Mouse (Mus musculus) liver, adult 2 months (tissue): ENCODE data around the gene Gm21897. TPM values are rescaled to one million over a fixed set of nuclear protein-coding genes. Genes with fewer than 3 reads are reported as not detected.

ENCODE experiments used
- DNase-seq: peaks from one replicate; pipeline ENCODE4 v3.0.0-alpha.2; 2011; ENCODE audit warnings: low read depth, low spot score; ENCODE audit errors: extremely low read depth
- H3K27ac ChIP-seq: fragments of 200-500 bp; replicated peaks from 2 replicates; pipeline ENCODE4 v1.5.1; 2012; ENCODE audit warnings: low read depth, mild to moderate bottlenecking, control low read depth, inconsistent platforms, low read length; ENCODE audit not compliant: insufficient read depth
- H3K27me3 ChIP-seq: fragments of 200-500 bp; 2 replicates; pipeline ENCODE4 v1.6.1; 2012; ENCODE audit warnings: mild to moderate bottlenecking, moderate library complexity, low read length, inconsistent platforms; ENCODE audit not compliant: control insufficient read depth, insufficient read depth
- H3K36me3 ChIP-seq: fragments of 200-500 bp; 2 replicates; pipeline ENCODE4 v1.6.1; 2012; ENCODE audit warnings: low read length, inconsistent platforms; ENCODE audit not compliant: control insufficient read depth, insufficient read depth
- H3K4me1 ChIP-seq: fragments of 200-500 bp; 2 replicates; pipeline ENCODE4 v1.6.1; 2011; ENCODE audit warnings: low read length; ENCODE audit not compliant: control insufficient read depth, insufficient read depth
- H3K4me3 ChIP-seq: fragments of 200-500 bp; 2 replicates; pipeline ENCODE4 v1.5.1; 2011; ENCODE audit warnings: low read depth, mild to moderate bottlenecking, control low read depth, low read length, moderate library complexity; ENCODE audit not compliant: insufficient read depth
- H3K79me2 ChIP-seq: fragments of 200-500 bp; 2 replicates; pipeline ENCODE4 v1.6.1; 2012; ENCODE audit warnings: inconsistent platforms, mild to moderate bottlenecking, low read length, moderate library complexity; ENCODE audit not compliant: control insufficient read depth, insufficient read depth
- H3K9ac ChIP-seq: fragments of 200-500 bp; 2 replicates; pipeline ENCODE4 v1.6.1; 2012; ENCODE audit warnings: low read depth, mild to moderate bottlenecking, control low read depth, inconsistent platforms, low read length
- CTCF ChIP-seq: fragments of 200-500 bp; IDR thresholded peaks from 2 replicates; pipeline ENCODE4 v1.5.1; 2011; ENCODE audit warnings: low read depth, low read length, control low read depth
- POLR2A ChIP-seq: fragments of 200-500 bp; IDR thresholded peaks from 2 replicates; pipeline ENCODE4 v1.6.1; 2011; ENCODE audit warnings: low read length, control low read depth; ENCODE audit not compliant: insufficient read depth; ENCODE audit errors: extremely low read depth
- WGBS: fragments of 180-500 bp; shearing (Covaris S2); methylation state at CpG from one replicate; pipeline ENCODE4 v1.1.7; 2018; 5-methylcytosine and 5-hydroxymethylcytosine counted together
- polyA plus RNA-seq: library from polyadenylated mRNA; depleted of rRNA; stranded (reverse); fragments of >200 nt; gene quantifications from 2 replicates; pipeline ENCODE4 v1.2.3, GENCODE M21; 2012
- total RNA-seq: library from RNA; depleted of rRNA; stranded (reverse); fragments of >200 nt; gene quantifications from 2 replicates; pipeline ENCODE4 v1.2.3, GENCODE M21; 2014

Gene Gm21897
- total and polyA plus RNA-seq, 2 experiments, result 0.09 TPM; not detected in 1

- TF ChIP-seq POLR2A (no peak), CTCF (no peak)
- Histone ChIP-seq H3K79me2 (no peaks in the 10 kb centered on the region), H3K36me3 (no peaks in the 10 kb centered on the region), H3K27me3 (no peaks in the 10 kb centered on the region), H3K27ac (no peak overlapping the region), H3K4me3 (no peak overlapping the region), H3K9ac (no peak overlapping the region), H3K4me1 (no peaks in the 10 kb centered on the region)
- 50% methylated on average over 2 of the region's 2 CpGs for WGBS
- DNase-seq, result no peak
Observed at GRCm38 (mm10) chr16:15354901-15355300, 37.6 kb downstream of the Gm21897 start.

DNA sequence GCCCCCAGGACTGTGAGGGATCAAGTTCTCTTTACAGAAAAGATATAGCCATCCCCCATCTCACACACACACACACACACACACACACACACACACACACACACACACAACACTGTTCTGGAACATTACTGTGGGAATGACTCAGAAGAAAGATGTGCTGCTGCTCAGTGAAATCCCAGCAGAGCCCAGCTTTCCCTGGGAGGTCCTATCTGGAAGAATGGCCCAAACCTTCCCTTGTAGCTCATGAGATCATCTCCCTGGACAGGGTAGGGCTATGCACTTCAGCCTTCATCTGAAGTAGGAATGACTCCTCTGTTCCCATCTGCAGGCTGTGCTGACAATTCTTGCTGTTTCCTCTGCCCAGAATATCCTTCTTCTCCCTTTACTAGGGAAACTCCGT lies 38.1 kb downstream of the Gm21897 start:
- no peaks in the 10 kb centered on the region for H3K4me1 ChIP-seq
- no peak overlapping the region for H3K27ac ChIP-seq
- 78% methylated on average over 1 of the region's 1 CpGs for WGBS
- no peak for DNase-seq
- no peak overlapping the region for H3K9ac ChIP-seq
- no peaks in the 10 kb centered on the region for H3K27me3 ChIP-seq
- no peaks in the 10 kb centered on the region for H3K79me2 ChIP-seq
- no peaks in the 10 kb centered on the region for H3K36me3 ChIP-seq
- no peak overlapping the region for H3K4me3 ChIP-seq
- TF ChIP-seq POLR2A, result no peak
- TF ChIP-seq CTCF, result no peak

DNA sequence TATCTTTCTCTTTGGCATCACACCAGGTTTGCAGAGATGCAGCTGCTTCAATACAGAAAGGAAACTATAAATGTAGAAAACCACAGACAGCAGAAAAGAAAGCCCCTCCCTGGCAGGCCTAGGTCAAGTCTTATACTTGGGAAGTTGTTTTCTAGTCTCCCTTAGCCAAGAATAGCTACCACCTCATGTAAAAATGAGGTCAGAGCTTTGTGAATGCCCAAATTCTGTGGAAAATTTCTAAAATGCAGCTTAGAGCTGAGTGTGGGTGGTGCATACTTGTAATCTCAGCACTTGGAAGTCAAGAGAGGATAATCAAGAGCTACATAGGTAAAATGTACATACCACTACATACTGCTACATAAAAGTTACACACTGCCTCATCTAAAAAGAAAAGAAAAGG lies 40.5 kb downstream of the Gm21897 start:
- no peaks in the 10 kb centered on the region for H3K36me3 ChIP-seq
- DNase-seq, result no peak
- H3K27ac ChIP-seq, result no peak overlapping the region
- TF ChIP-seq CTCF (no peak), POLR2A (no peak)
- no peaks in the 10 kb centered on the region for H3K27me3 ChIP-seq
- no peaks in the 10 kb centered on the region for H3K4me1 ChIP-seq
- no peak overlapping the region for H3K4me3 ChIP-seq
- no peak overlapping the region for H3K9ac ChIP-seq
- no peaks in the 10 kb centered on the region for H3K79me2 ChIP-seq

- H3K4me3 ChIP-seq, result no peak overlapping the region
- H3K27me3 ChIP-seq, result no peaks in the 10 kb centered on the region
- TF ChIP-seq CTCF, result no peak
- no peak for TF ChIP-seq POLR2A
- WGBS, result 81% methylated on average over 3 of the region's 3 CpGs
- DNase-seq, result no peak
- no peaks in the 10 kb centered on the region for H3K79me2 ChIP-seq
- no peak overlapping the region for H3K9ac ChIP-seq
- no peak overlapping the region for H3K27ac ChIP-seq
- no peaks in the 10 kb centered on the region for H3K36me3 ChIP-seq
- no peaks in the 10 kb centered on the region for H3K4me1 ChIP-seq
Observed at GRCm38 (mm10) chr16:15359110-15359782, 42.0 kb downstream of the Gm21897 start.

DNA sequence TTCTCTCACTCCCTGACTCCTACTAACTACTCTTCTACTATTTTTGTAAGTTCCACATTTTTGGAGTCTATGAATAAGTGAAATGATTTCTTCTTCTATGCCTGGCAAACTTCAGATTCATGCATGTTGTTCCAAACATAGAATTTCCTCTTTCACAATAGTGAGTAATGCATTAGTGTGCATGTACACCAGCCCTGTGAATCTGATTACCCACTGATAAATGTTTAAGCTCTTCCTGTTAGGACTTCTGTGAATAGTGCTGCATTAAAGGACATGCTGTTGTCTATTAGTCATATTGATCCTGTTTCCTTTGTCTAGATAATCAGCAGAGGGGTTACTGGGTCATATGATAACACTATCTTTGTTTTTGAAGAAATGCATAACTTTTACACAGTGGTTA lies 43.6 kb downstream of the Gm21897 start:
- H3K4me3 ChIP-seq, result no peak overlapping the region
- no peaks in the 10 kb centered on the region for H3K27me3 ChIP-seq
- H3K4me1 ChIP-seq, result no peaks in the 10 kb centered on the region
- TF ChIP-seq POLR2A (no peak), CTCF (no peak)
- H3K79me2 ChIP-seq, result no peaks in the 10 kb centered on the region
- no peak for DNase-seq
- no peak overlapping the region for H3K9ac ChIP-seq
- H3K36me3 ChIP-seq, result no peaks in the 10 kb centered on the region
- H3K27ac ChIP-seq, result no peak overlapping the region
